Mouse (Mus musculus): ENCODE results near the gene Arcn1. TPM values are rescaled to one million over a fixed set of nuclear protein-coding genes. Genes with fewer than 3 reads are reported as not detected.
A peak's percentile ranks its signal among the peaks of the same experiment; 100 is the strongest.
"Not testable (repeated sequence)": the region's sequence is repeated elsewhere in the genome, so short reads cannot be mapped to it uniquely, and the experiment has no call there.

Gene Arcn1
- polyA plus RNA-seq, 1 experiment from 2014 or later: 139 TPM

DNA sequence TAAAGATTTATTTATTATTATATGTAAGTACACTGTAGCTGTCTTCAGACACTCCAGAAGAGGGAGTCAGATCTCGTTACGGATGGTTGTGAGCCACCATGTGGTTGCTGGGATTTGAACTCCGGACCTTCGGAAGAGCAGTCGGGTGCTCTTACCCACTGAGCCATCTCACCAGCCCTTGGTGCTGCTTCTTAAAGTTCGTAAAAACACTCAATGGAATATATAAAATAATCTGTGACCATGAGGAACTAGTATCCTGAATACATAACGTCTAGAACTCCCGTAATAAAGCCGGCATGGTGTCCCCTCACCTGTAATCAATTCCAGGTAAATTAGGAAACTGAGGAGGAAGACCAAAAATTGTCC lies 367 bp upstream of the Arcn1 start:
- H3K27me3 ChIP-seq (ENCODE audit: control insufficient read depth, insufficient read depth, low read length); ATAC-seq (replicated peaks; ENCODE audit: insufficient number of reproducible peaks, low FRiP score, low TSS enrichment); H3K36me3 ChIP-seq (ENCODE audit: control insufficient read depth, insufficient read depth, low read length); H3K4me1 ChIP-seq (ENCODE audit: control insufficient read depth, insufficient read depth, low read length); H3K9ac ChIP-seq (ENCODE audit: low read depth, low read length); H3K9me3 ChIP-seq (replicated peaks; ENCODE audit: control insufficient read depth, low read length): not testable (repeated sequence)
- H3K4me3 ChIP-seq (ENCODE audit: low read depth, low read length): peak overlapping the region; percentile 92
- H3K4me2 ChIP-seq: peak overlapping the region; percentile 39
- peak overlapping the region; percentile 91; the same call in 1 of the 2 replicates for H3K27ac ChIP-seq (ENCODE audit: low read depth, low read length)
- 42% methylated on average over 7 of the region's 9 CpGs for WGBS (ENCODE audit: insufficient replicate concordance)

- 59% methylated on average over 2 of the region's 2 CpGs for WGBS (ENCODE audit: insufficient replicate concordance)
- no peak overlapping the region for H3K27ac ChIP-seq (ENCODE audit: low read depth, low read length)
- H3K9ac ChIP-seq (ENCODE audit: low read depth, low read length): no peak overlapping the region
- H3K9me3 ChIP-seq (replicated peaks; ENCODE audit: control insufficient read depth, low read length): no peaks in the 10 kb centered on the region
- H3K27me3 ChIP-seq (ENCODE audit: control insufficient read depth, insufficient read depth, low read length): no peaks in the 10 kb centered on the region
- no peak overlapping the region for H3K4me2 ChIP-seq
- peaks cover 13% of the 10 kb centered on the region; the same call in 1 of the 2 replicates for H3K4me1 ChIP-seq (ENCODE audit: control insufficient read depth, insufficient read depth, low read length)
- no peak for ATAC-seq (replicated peaks; ENCODE audit: insufficient number of reproducible peaks, low FRiP score, low TSS enrichment)
- H3K4me3 ChIP-seq (ENCODE audit: low read depth, low read length): no peak overlapping the region
- H3K36me3 ChIP-seq (ENCODE audit: control insufficient read depth, insufficient read depth, low read length): peaks cover 13% of the 10 kb centered on the region
These were observed 6.8 kb downstream of the Arcn1 start for GRCm38 (mm10) chr9:44760873-44761272.

DNA sequence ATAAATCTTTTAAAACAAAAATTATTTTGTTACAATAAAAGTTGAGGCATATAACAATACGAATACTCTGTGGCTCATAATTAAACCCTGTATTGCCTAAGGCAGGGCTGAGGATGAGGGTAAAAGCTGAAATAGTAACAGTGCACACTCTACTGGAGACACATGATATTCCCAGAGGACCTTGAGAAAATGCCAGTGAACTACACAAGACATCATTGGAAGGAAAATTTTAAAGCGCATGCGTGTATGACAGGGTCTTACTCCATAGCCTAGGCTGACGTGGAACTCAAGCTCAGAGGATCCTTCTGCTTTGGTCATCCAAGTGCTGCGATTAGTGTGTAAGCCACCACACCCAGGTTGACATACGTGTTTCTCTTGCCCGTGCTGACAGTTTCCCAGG lies 19.2 kb downstream of the Arcn1 start:
- Histone ChIP-seq H3K4me2 (no peak overlapping the region), H3K9ac (ENCODE audit: low read depth, low read length) (no peak overlapping the region), H3K36me3 (ENCODE audit: control insufficient read depth, insufficient read depth, low read length) (peaks cover 38% of the 10 kb centered on the region), H3K4me3 (ENCODE audit: low read depth, low read length) (no peak overlapping the region), H3K27me3 (ENCODE audit: control insufficient read depth, insufficient read depth, low read length) (no peaks in the 10 kb centered on the region), H3K9me3 (replicated peaks; ENCODE audit: control insufficient read depth, low read length) (no peaks in the 10 kb centered on the region), H3K4me1 (ENCODE audit: control insufficient read depth, insufficient read depth, low read length) (no peaks in the 10 kb centered on the region), H3K27ac (ENCODE audit: low read depth, low read length) (no peak overlapping the region)
- ATAC-seq (replicated peaks; ENCODE audit: insufficient number of reproducible peaks, low FRiP score, low TSS enrichment): no peak
- 90% methylated on average over 7 of the region's 7 CpGs for WGBS (ENCODE audit: insufficient replicate concordance)

DNA sequence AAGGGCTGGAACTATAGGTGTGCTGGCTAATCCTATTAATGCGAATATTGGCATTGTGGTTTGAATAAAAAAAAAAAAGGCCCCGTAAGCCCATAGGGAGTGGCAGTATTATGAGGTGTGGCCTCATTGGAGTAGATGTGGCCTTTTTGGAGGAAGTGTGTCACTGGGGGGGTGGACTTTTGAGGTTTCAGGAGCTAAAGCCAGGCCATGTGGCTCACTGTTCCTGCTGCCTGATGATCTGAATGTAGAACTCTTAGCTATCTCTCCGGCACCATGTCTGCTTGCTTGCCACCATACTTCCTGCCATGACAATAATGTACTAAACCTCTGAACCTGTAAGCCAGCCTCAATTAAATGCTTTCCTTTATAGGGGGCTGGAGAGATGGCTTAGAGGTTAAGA lies 20.3 kb downstream of the Arcn1 start:
- Histone ChIP-seq H3K36me3 (ENCODE audit: control insufficient read depth, insufficient read depth, low read length) (peaks cover 42% of the 10 kb centered on the region), H3K9me3 (replicated peaks; ENCODE audit: control insufficient read depth, low read length) (no peaks in the 10 kb centered on the region), H3K27me3 (ENCODE audit: control insufficient read depth, insufficient read depth, low read length) (no peaks in the 10 kb centered on the region), H3K9ac (ENCODE audit: low read depth, low read length) (no peak overlapping the region), H3K4me1 (ENCODE audit: control insufficient read depth, insufficient read depth, low read length) (no peaks in the 10 kb centered on the region), H3K27ac (ENCODE audit: low read depth, low read length) (no peak overlapping the region), H3K4me3 (ENCODE audit: low read depth, low read length) (no peak overlapping the region), H3K4me2 (no peak overlapping the region)
- ATAC-seq (replicated peaks; ENCODE audit: insufficient number of reproducible peaks, low FRiP score, low TSS enrichment): no peak
- 88% methylated on average over 3 of the region's 3 CpGs for whole genome bisulfite sequencing (ENCODE audit: insufficient replicate concordance)

DNA sequence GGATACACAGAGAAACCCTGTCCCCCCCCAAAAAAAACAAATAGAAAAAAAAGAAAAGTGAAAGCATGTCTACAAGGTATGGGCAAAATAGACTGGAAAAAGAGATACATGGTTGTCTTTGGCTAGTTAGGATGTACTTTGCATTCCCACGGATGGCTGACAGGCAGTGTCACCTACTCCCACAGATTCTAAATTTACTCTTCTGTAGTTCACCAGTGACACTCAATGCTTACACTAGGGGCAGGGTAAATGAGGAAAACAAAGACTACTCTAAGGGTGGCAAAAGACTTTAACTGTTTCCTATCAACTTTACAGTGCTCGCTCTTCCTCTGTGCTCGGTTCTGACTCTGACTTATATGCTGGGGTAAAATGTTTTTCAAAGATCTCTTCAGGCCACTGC lies 21.0 kb downstream of the Arcn1 start:
- H3K4me2 ChIP-seq: no peak overlapping the region
- ATAC-seq (replicated peaks; ENCODE audit: insufficient number of reproducible peaks, low FRiP score, low TSS enrichment): no peak
- H3K4me1 ChIP-seq (ENCODE audit: control insufficient read depth, insufficient read depth, low read length): no peaks in the 10 kb centered on the region
- H3K27ac ChIP-seq (ENCODE audit: low read depth, low read length): no peak overlapping the region
- no peaks in the 10 kb centered on the region for H3K9me3 ChIP-seq (replicated peaks; ENCODE audit: control insufficient read depth, low read length)
- no peak overlapping the region for H3K4me3 ChIP-seq (ENCODE audit: low read depth, low read length)
- H3K9ac ChIP-seq (ENCODE audit: low read depth, low read length): no peak overlapping the region
- peaks cover 38% of the 10 kb centered on the region for H3K36me3 ChIP-seq (ENCODE audit: control insufficient read depth, insufficient read depth, low read length)
- WGBS (ENCODE audit: insufficient replicate concordance): 90% methylated on average over 3 of the region's 3 CpGs
- H3K27me3 ChIP-seq (ENCODE audit: control insufficient read depth, insufficient read depth, low read length): no peaks in the 10 kb centered on the region

- H3K4me3 ChIP-seq (ENCODE audit: low read depth, low read length): no peak overlapping the region
- WGBS (ENCODE audit: insufficient replicate concordance): 93% methylated on average over 7 of the region's 7 CpGs
- no peak overlapping the region for H3K4me2 ChIP-seq
- no peaks in the 10 kb centered on the region for H3K27me3 ChIP-seq (ENCODE audit: control insufficient read depth, insufficient read depth, low read length)
- H3K9ac ChIP-seq (ENCODE audit: low read depth, low read length): no peak overlapping the region
- ATAC-seq (replicated peaks; ENCODE audit: insufficient number of reproducible peaks, low FRiP score, low TSS enrichment): no peak
- no peaks in the 10 kb centered on the region for H3K4me1 ChIP-seq (ENCODE audit: control insufficient read depth, insufficient read depth, low read length)
- H3K9me3 ChIP-seq (replicated peaks; ENCODE audit: control insufficient read depth, low read length): no peaks in the 10 kb centered on the region
- no peak overlapping the region for H3K27ac ChIP-seq (ENCODE audit: low read depth, low read length)
- H3K36me3 ChIP-seq (ENCODE audit: control insufficient read depth, insufficient read depth, low read length): peaks cover 33% of the 10 kb centered on the region
These were observed 22.3 kb downstream of the Arcn1 start for GRCm38 (mm10) chr9:44745371-44745770.

- Histone ChIP-seq H3K27ac (ENCODE audit: low read depth, low read length) (no peak overlapping the region), H3K9ac (ENCODE audit: low read depth, low read length) (no peak overlapping the region), H3K36me3 (ENCODE audit: control insufficient read depth, insufficient read depth, low read length) (peaks cover 13% of the 10 kb centered on the region), H3K9me3 (replicated peaks; ENCODE audit: control insufficient read depth, low read length) (no peaks in the 10 kb centered on the region), H3K4me1 (ENCODE audit: control insufficient read depth, insufficient read depth, low read length) (peaks cover 5% of the 10 kb centered on the region; the same call in 1 of the 2 replicates), H3K4me3 (ENCODE audit: low read depth, low read length) (no peak overlapping the region), H3K27me3 (ENCODE audit: control insufficient read depth, insufficient read depth, low read length) (no peaks in the 10 kb centered on the region), H3K4me2 (no peak overlapping the region)
- no peak for ATAC-seq (replicated peaks; ENCODE audit: insufficient number of reproducible peaks, low FRiP score, low TSS enrichment)
- WGBS (ENCODE audit: insufficient replicate concordance): 72% methylated on average over 1 of the region's 1 CpGs
These were observed 26.9 kb downstream of the Arcn1 start for GRCm38 (mm10) chr9:44740663-44741192.

DNA sequence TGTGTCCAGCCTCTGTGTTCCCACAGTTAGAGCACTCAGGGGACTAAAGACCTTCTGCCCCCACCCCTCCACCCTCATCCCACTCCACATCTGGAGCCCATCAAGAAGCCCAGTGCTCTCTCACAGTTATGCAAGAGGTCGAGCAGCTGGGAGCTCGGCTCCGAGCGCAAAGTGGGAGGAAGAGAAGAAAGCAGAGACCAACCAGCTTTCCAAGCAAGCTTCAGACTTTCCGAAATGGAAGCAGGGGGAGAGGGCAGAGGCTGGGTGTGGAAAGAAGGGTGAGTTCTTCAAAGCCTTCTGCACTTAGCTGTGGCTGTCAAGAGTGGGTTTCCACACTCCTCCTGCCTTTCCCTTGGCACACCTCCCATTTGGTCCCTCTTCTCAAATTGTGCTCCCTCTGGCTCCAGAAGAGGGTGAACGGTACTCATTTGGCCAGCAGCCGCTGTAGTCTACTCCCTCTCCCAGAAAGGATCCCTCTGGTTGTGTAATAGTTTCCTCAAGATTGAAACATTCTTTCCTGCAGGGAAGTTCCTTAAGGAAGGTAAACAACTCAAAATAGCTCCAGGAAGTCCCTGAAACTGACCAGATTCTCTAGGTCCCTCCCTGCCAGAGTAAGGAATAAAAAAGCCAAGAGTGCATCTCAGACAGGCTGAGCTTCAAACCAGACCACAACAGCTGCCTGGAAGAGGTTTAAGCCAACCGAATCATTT lies 30.2 kb downstream of the Arcn1 start:
- H3K27ac ChIP-seq (ENCODE audit: low read depth, low read length): peak overlapping the region; percentile 66
- no peak overlapping the region for H3K4me3 ChIP-seq (ENCODE audit: low read depth, low read length)
- H3K4me2 ChIP-seq: no peak overlapping the region
- H3K27me3 ChIP-seq (ENCODE audit: control insufficient read depth, insufficient read depth, low read length): no peaks in the 10 kb centered on the region
- no peak for ATAC-seq (replicated peaks; ENCODE audit: insufficient number of reproducible peaks, low FRiP score, low TSS enrichment)
- H3K4me1 ChIP-seq (ENCODE audit: control insufficient read depth, insufficient read depth, low read length): peaks cover 6% of the 10 kb centered on the region
- no peak overlapping the region for H3K9ac ChIP-seq (ENCODE audit: low read depth, low read length)
- H3K9me3 ChIP-seq (replicated peaks; ENCODE audit: control insufficient read depth, low read length): no peaks in the 10 kb centered on the region
- H3K36me3 ChIP-seq (ENCODE audit: control insufficient read depth, insufficient read depth, low read length): no peaks in the 10 kb centered on the region; the same call in none of the 2 replicates
- 24% methylated on average over 8 of the region's 8 CpGs for WGBS (ENCODE audit: insufficient replicate concordance)

DNA sequence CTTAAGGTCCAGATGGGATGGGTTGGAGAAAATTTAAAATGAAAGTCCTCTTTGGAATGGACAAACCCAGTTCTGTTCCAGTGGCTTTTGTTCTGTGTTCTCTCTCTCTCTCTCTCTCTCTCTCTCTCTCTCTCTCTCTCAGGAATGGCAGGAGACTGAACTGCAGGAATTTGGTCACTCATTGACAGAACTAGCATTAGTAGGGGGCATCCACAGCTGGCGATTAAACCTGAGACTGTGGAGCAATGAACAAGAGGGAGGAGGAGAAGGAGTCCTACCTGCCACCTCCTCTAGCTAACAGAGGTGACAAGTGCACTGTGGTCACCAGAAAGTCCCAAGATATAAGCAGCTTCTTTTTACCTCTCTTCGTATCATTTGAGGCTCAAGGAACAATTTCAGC lies 31.3 kb downstream of the Arcn1 start:
- Histone ChIP-seq H3K9me3 (replicated peaks; ENCODE audit: control insufficient read depth, low read length) (no peaks in the 10 kb centered on the region), H3K9ac (ENCODE audit: low read depth, low read length) (no peak overlapping the region), H3K27ac (ENCODE audit: low read depth, low read length) (no peak overlapping the region), H3K36me3 (ENCODE audit: control insufficient read depth, insufficient read depth, low read length) (no peaks in the 10 kb centered on the region; the same call in 1 of the 2 replicates), H3K4me2 (no peak overlapping the region), H3K4me3 (ENCODE audit: low read depth, low read length) (no peak overlapping the region), H3K27me3 (ENCODE audit: control insufficient read depth, insufficient read depth, low read length) (no peaks in the 10 kb centered on the region), H3K4me1 (ENCODE audit: control insufficient read depth, insufficient read depth, low read length) (peaks cover 8% of the 10 kb centered on the region)
- WGBS (ENCODE audit: insufficient replicate concordance): 80% methylated on average over 2 of the region's 2 CpGs
- ATAC-seq (replicated peaks; ENCODE audit: insufficient number of reproducible peaks, low FRiP score, low TSS enrichment): no peak
